Mouse (Mus musculus): ENCODE data around the gene Ubr4. TPM values are rescaled to one million over a fixed set of nuclear protein-coding genes. Genes with fewer than 3 reads are reported as not detected.

The Ubr4 gene
- total RNA-seq, 2 experiments from 2014 or later, result 107 to 109 TPM

GRCm38 (mm10) chr4:139421621-139422020 lies 69.2 kb downstream of the Ubr4 start:
- intact Hi-C loops (cut with DNase I), result no loop called here
- DNase-seq, result no peak

- intact Hi-C loops (cut with DNase I), result no loop called here
- no peak for DNase-seq
Measured at GRCm38 (mm10) chr4:139422409-139422808, 70.0 kb downstream of the Ubr4 start.

- intact Hi-C loops (cut with DNase I), result no loop called here
Measured at GRCm38 (mm10) chr4:139423270-139423669, 70.9 kb downstream of the Ubr4 start.

GRCm38 (mm10) chr4:139430176-139430575 lies 77.8 kb downstream of the Ubr4 start:
- intact Hi-C loops (cut with DNase I), result no loop called here
- peak; percentile 70 to 71 for DNase-seq

More at GRCm38 (mm10) chr4:139423270-139423669, 70.9 kb downstream of the Ubr4 start:
- no peak for DNase-seq

GRCm38 (mm10) chr4:139430891-139431290 lies 78.5 kb downstream of the Ubr4 start:
- intact Hi-C loops (cut with DNase I), result no loop called here

GRCm38 (mm10) chr4:139432966-139433765 lies 80.8 kb downstream of the Ubr4 start:
- intact Hi-C loops (cut with DNase I), result no loop called here
- DNase-seq, result peak; percentile 17 to 26

More at GRCm38 (mm10) chr4:139430891-139431290, 78.5 kb downstream of the Ubr4 start:
- DNase-seq, result no peak

- no peak for DNase-seq
- intact Hi-C loops (cut with DNase I), result no loop called here
Measured at GRCm38 (mm10) chr4:139441244-139441643, 88.8 kb downstream of the Ubr4 start.

GRCm38 (mm10) chr4:139441806-139442205 lies 89.4 kb downstream of the Ubr4 start:
- intact Hi-C loops (cut with DNase I), result no loop called here
- DNase-seq, result no peak

- DNase-seq, result no peak
- intact Hi-C loops (cut with DNase I), result no loop called here
Measured at GRCm38 (mm10) chr4:139442391-139443355, 90.3 kb downstream of the Ubr4 start.

- intact Hi-C loops (cut with DNase I), result no loop called here
Measured at GRCm38 (mm10) chr4:139444315-139444714, 91.9 kb downstream of the Ubr4 start.

GRCm38 (mm10) chr4:139446176-139446575 lies 93.8 kb downstream of the Ubr4 start:
- no peak for DNase-seq
- intact Hi-C loops (cut with DNase I), result no loop called here

More at GRCm38 (mm10) chr4:139444315-139444714, 91.9 kb downstream of the Ubr4 start:
- no peak for DNase-seq

GRCm38 (mm10) chr4:139446731-139447675 lies 94.6 kb downstream of the Ubr4 start:
- DNase-seq, result no peak
- intact Hi-C loops (cut with DNase I), result no loop called here

- no peak for DNase-seq
- intact Hi-C loops (cut with DNase I), result no loop called here
Measured at GRCm38 (mm10) chr4:139452944-139453700, 100.7 kb downstream of the Ubr4 start.

- intact Hi-C loops (cut with DNase I), result no loop called here
- no peak for DNase-seq
Measured at GRCm38 (mm10) chr4:139454339-139454738, 101.9 kb downstream of the Ubr4 start.

GRCm38 (mm10) chr4:139459970-139460369 lies 107.6 kb downstream of the Ubr4 start:
- intact Hi-C loops (cut with DNase I), result loop anchor here (10.0 kb wide), 1 partner anchor 395 kb away; no protein-coding TSS in a partner anchor
- no peak for DNase-seq

- intact Hi-C loops (cut with DNase I), result loop anchor here (10.0 kb wide), 1 partner anchor 391 kb away; no protein-coding TSS in a partner anchor
- DNase-seq, result no peak
Measured at GRCm38 (mm10) chr4:139464163-139464562, 111.8 kb downstream of the Ubr4 start.

- intact Hi-C loops (cut with DNase I), result loop anchor here (10.0 kb wide), 1 partner anchor 388 kb away; no protein-coding TSS in a partner anchor
- no peak for DNase-seq
Measured at GRCm38 (mm10) chr4:139466541-139466940, 114.1 kb downstream of the Ubr4 start.

- intact Hi-C loops (cut with DNase I), result loop anchor here (1.0 to 2.0 kb wide), 3 partner anchors 105 to 166 kb away; no protein-coding TSS in a partner anchor
- peak; percentile 84 to 85 for DNase-seq
Measured at GRCm38 (mm10) chr4:139470198-139470597, 117.8 kb downstream of the Ubr4 start.

Measured in heart, postnatal 36 days (tissue).